Mouse (Mus musculus): ENCODE measurements around the gene Zfp213.
"Not testable (repeated sequence)": the region's sequence is repeated elsewhere in the genome, so short reads cannot be mapped to it uniquely, and the experiment has no call there.

The Zfp213 gene

DNA sequence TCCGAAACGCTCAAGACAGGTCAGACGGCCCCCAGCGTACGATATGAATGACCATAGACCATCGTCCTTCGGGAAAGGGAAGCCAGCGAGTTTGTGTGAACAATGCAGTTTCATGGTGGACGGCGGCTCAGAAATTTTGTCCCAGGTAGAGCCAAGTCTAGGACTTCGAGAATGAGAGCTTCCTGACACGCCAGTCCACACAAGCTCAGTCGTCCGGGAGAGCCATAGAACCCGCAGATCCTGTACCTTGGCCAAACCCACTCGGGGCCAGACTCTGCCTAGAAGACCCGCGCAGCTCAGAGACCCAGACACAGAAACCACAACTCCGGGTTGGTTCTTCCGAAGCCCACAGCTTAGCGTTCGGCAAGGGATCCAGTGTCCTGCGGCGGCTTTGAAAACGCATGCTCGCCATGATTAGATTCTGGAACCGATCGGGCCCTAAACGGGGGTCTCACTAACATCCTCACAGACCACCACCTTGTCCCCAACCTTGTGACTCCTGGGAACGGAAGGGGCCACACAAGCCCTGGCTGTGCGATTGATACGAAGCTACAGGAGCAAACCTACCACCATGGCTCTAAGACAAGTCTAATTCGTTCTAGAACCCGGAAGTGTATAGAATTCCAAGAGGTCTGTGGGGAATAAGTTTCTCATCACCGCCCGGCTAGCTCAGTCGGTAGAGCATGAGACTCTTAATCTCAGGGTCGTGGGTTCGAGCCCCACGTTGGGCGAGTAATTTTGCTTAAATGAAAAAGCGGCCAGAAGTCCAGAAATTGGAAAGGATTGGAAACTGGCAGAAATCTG, 17.1 kb downstream of the Zfp213 start:
- no peak for ATAC-seq (ENCODE audit: insufficient number of reproducible peaks, low FRiP score, low TSS enrichment)

- no peak for ATAC-seq (ENCODE audit: insufficient number of reproducible peaks, low FRiP score, low TSS enrichment)
These were observed 17.7 kb downstream of the Zfp213 start for GRCm38 (mm10) chr17:23546333-23546701.

DNA sequence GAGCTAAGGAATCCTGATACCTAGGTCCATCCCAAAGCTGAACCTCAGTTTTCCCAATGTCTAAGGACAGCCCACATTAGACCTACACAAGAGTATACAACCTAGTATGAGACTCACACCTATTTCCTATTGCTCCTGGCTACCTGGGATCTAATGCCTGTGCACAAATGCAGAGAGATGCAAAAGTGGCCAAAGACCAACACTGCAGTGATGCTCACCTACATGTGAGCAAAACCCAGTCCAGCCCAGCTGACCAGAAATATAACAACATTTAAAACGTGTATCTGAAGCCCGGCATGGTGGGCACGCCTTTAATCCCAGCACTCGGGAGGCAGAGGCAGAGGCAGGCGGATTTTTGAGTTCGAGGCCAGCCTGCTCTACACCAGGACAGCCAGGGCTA, 18.2 kb downstream of the Zfp213 start:
- ATAC-seq (ENCODE audit: insufficient number of reproducible peaks, low FRiP score, low TSS enrichment): no peak

DNA sequence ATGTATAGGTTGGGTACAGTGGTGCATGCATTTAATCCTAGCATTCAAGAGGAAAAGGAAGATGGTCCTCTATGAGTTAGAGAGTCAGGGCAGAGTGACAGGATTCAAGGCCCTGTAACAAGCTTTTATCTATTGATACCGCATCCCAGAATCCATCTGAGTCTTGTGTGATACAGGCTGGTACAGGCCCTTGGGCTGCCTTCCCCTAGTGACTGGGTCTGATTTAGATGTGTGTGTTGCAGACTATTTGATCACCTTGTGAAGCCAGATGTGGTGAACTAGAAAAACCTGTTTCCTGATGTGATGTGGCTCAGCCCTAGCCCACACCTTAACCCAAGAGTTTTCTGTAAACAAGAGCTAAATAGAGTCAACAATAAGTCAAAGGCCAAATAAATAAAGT, 19.3 kb downstream of the Zfp213 start:
- no peak for ATAC-seq (ENCODE audit: insufficient number of reproducible peaks, low FRiP score, low TSS enrichment)

GRCm38 (mm10) chr17:23543983-23544382, 20.1 kb downstream of the Zfp213 start:
- no peak for ATAC-seq (ENCODE audit: insufficient number of reproducible peaks, low FRiP score, low TSS enrichment)

- no peak for ATAC-seq (ENCODE audit: insufficient number of reproducible peaks, low FRiP score, low TSS enrichment)
These were observed 20.7 kb downstream of the Zfp213 start for GRCm38 (mm10) chr17:23543325-23543724.

DNA sequence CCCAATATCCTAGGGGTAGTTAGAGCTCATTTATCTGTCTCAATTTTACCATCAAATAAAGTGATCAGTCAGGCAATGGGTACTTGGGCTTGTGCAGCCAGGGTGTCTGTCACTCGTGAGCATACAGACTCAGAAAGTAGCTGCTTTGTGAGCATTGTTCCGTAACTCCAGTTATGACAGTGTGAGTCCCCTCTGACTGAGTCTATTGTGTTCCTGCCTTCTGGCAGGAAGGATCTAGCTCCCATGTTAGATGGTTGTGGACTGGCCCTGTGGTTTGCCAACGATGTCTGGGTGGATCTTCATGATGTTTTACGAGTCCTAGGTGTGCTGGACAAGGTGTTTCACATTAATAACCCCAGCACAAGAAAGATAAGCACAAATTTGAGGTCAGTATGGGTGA, 21.2 kb downstream of the Zfp213 start:
- ATAC-seq (ENCODE audit: insufficient number of reproducible peaks, low FRiP score, low TSS enrichment): no peak

DNA sequence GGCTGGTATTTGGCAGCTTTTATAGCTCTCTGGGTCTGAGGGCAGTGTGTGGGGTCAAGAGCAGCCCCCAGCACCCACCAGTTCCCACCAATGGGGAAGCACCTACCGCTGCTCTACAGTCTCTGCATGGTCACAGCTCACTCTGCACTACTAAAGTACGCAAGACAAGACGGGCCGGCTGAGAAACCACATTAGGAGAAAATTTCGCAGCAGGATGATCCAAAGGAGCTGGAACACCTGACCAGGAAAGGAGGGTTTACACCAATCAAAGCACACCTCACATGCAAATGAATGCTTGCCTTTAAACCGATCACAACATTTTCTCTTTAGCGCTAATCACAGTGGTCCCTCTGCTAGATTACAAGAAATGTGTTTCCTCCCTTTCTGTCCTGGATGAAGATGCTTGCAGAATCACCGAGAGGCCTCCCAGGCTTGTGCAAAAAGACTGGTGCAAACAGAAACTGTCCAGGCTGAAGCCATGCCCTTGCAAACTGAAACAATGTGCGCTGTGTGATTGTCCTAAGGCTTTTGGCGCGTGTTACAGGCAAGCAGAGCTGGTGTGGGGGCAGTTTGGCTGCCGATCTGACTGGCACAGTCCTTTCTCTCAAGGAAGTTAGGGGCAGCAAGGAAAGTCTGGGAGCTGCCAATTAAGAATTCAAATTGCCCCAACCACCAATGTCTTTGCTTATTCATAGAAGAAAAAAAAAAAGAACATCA, 21.9 kb downstream of the Zfp213 start:
- no peak for ATAC-seq (ENCODE audit: insufficient number of reproducible peaks, low FRiP score, low TSS enrichment)

DNA sequence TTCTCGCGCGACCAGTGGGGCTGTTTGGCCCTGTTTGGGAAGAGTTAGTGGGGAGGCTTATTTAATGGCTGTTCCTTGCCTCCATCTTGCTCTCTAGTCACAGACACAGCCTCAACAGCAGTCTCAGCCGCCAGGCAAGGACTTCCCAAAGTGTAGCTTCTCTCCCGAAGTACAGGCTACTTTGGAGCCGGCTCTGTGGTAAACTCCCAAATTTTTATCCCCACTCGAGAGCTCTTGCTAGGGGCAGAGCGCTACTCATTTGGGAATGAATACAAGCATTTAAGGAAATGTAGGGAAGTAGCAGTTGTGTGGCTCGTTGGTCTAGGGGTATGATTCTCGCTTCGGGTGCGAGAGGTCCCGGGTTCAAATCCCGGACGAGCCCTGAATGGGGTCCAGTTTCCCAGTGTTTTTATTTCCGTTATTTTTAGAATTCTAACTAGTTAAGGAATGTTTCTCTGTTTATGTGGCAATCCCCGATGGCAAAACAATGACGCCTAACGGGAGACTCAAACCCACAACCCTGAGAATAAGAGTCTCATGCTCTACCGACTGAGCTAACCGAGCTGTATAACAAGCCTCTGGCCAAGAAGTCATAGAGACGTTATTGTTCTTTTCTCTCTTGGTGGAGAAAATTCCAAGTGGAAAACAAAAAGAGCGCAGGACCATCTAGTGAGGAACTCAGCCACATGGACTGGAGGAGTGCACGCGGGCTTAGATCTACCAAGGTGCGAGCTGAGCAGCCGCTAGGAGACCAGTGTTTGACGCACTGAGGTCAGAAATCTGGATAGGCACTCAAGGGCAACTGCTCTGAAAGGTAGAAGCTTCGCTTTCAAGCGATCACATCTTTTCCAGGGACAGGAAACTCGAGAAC, 23.2 kb downstream of the Zfp213 start:
- ATAC-seq (ENCODE audit: insufficient number of reproducible peaks, low FRiP score, low TSS enrichment): no peak

- no peak for ATAC-seq (ENCODE audit: insufficient number of reproducible peaks, low FRiP score, low TSS enrichment)
These were observed 23.9 kb downstream of the Zfp213 start for GRCm38 (mm10) chr17:23540106-23540505.

GRCm38 (mm10) chr17:23539608-23540007, 24.4 kb downstream of the Zfp213 start:
- ATAC-seq (ENCODE audit: insufficient number of reproducible peaks, low FRiP score, low TSS enrichment): no peak

DNA sequence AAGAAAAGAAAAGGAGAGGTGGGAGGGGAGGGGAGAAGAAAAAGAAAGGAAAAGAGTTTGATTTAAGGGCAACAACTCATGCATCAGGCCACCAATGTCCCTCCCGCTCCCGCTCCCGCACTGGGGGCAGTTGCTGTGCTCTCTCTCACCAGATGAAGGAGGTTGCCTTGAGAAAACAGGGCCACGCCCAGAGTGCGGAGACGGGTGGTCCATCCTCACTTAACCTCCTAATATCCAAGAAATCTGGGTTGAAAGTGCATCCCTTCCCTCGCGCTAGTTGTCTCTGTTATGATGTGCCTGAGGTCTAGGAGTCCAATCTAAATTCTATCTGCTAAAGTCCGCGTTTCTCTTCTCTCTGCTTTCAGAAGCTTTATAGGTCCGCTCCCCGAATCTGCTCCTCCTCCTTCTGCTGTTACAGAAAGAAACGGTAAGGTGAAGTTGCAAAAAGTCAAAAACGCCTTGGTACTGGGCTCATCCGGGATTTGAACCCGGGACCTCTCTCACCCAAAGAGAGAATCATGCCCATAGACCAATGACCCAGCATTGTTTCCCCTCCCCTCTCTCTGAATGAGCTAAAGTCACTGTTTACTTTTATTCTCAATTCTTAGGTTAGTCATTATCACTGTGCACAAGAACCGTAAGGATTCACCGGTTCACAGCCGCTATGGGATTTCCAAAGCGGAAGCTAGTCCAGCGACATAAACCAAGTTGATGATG, 25.6 kb downstream of the Zfp213 start:
- ATAC-seq (ENCODE audit: insufficient number of reproducible peaks, low FRiP score, low TSS enrichment): no peak

GRCm38 (mm10) chr17:23537554-23538255, 26.3 kb downstream of the Zfp213 start:
- no peak for ATAC-seq (ENCODE audit: insufficient number of reproducible peaks, low FRiP score, low TSS enrichment)

DNA sequence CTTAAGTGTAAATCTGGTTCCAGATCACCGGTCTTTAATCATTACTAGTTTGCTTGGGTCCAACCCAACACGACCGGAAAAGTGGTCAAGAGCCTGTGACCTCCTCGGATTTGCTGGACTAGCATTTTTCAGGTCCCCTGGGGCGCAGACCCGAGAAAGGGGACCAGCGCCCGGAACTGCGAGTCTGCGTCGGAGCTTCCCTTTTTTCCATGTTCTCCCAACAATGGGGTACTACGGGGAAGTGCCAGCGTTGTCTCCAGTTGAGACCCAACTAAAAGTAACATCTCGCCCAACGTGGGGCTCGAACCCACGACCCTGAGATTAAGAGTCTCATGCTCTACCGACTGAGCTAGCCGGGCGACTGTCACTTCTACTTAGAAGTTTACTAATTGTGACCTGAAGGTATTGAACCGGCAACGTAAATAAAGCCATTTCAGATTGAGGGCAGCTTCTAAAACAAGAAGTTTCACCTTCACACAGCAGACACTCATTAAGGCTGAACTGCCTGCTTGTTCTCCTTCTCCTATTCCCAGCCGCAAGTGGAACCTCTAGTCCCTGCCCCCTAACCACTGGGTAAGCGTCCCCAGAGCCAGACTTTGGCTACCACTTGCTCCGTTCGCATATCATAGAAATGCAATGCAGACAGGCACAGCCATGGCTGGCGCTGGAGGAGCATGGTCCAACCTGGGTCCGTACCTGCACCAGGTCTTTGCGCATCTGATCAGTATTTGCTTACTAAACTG, 28.8 kb downstream of the Zfp213 start:
- not testable (repeated sequence) for ATAC-seq (ENCODE audit: insufficient number of reproducible peaks, low FRiP score, low TSS enrichment)

- ATAC-seq (ENCODE audit: insufficient number of reproducible peaks, low FRiP score, low TSS enrichment): not testable (repeated sequence)
These were observed 30.2 kb downstream of the Zfp213 start for GRCm38 (mm10) chr17:23533591-23534490.

DNA sequence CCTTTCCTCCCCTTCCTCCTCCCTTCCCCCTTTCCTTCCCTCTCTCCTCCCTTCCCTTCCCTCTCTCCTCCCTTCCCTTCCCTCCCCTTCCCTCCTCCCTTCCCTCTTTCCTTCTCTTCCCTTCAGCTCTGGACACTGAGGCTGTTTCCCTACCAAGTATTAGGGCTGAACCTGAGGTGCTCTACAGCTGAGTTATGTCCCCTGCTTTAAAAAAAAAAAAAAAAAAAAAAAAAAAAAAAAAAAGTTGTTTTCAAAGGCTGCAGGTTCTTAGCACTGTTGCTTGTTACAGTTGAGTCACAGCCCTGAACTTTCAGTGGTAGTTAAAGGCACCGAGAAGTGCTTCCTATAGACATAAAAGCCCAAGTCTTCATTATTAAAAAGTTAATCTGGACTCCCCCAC, 32.6 kb downstream of the Zfp213 start:
- not testable (repeated sequence) for ATAC-seq (ENCODE audit: insufficient number of reproducible peaks, low FRiP score, low TSS enrichment)

GRCm38 (mm10) chr17:23522941-23523732, 40.9 kb downstream of the Zfp213 start:
- not testable (repeated sequence) for ATAC-seq (ENCODE audit: insufficient number of reproducible peaks, low FRiP score, low TSS enrichment)

Measured in cerebellum, adult (tissue).